Comparison of ENCODE assay signal across 39 mouse cellular contexts in the genomic region with DNA sequence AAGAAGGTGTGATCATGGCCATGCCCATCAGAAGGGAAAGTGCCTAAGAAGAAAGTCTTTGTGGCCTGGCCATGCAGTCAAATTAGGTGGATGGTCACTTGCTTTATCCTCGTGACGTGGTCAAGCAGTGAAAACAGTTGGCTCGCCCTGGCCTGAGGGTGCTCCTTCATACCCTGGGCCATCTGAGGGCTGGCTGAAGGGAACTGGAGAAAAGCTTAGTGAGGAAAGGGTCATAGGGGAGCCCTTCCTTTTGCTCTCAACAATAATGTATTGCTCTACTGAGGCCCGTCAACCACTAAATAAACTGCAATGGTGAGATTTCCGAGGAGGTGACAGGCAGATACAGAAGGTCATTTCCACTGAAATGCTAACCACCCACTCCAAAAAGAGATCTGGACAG. TPM values are rescaled to one million over a fixed set of nuclear protein-coding genes. Genes with fewer than 3 reads are reported as not detected.
"Had no signal": no experiment of that assay in that cellular context is flagged by ENCODE, and none has a peak within 500 bp of the region (broad histone marks: within the 10 kb centered on the region; RNA-seq: fewer than 3 reads in every experiment).

No protein-coding gene starts in this region.

- DNase-seq: forebrain, postnatal 0 days; gastrocnemius, postnatal 14 days; gastrocnemius, postnatal 36 days; heart, adult 11 months; heart, adult 2 months; heart, postnatal 14 days; heart, postnatal 36 days; kidney, adult 11 months; kidney, adult 9 months; kidney, postnatal 14 days; kidney, postnatal 36 days; layer of hippocampus, adult 9-11 months; layer of hippocampus, postnatal 36 days; left cerebral cortex, postnatal 4 days had no signal

- H3K27me3 ChIP-seq: heart, embryonic 13.5 days; heart, embryonic 15.5 days; hindbrain, embryonic 13.5 days; hindbrain, embryonic 15.5 days; limb, embryonic 13.5 days; limb, embryonic 15.5 days had no signal

- ATAC-seq: forebrain, postnatal 0 days; hindbrain, postnatal 0 days; intestine, embryonic 16.5 days had no signal

- H3K27ac ChIP-seq: heart, adult 2 months; heart, embryonic 13.5 days; heart, embryonic 15.5 days; hindbrain, embryonic 13.5 days; hindbrain, embryonic 15.5 days; hindbrain, postnatal 0 days; kidney, postnatal 0 days; limb, embryonic 13.5 days; limb, embryonic 15.5 days had no signal

- H3K9ac ChIP-seq: forebrain, postnatal 0 days; heart, embryonic 13.5 days; heart, embryonic 15.5 days; hindbrain, embryonic 13.5 days; hindbrain, embryonic 15.5 days; limb, embryonic 13.5 days; limb, embryonic 15.5 days had no signal

- H3K4me1 ChIP-seq: heart, embryonic 15.5 days; hindbrain, embryonic 13.5 days; hindbrain, embryonic 15.5 days; limb, embryonic 13.5 days; limb, embryonic 15.5 days had no signal

- H3K9me3 ChIP-seq: heart, embryonic 13.5 days; heart, embryonic 15.5 days; hindbrain, embryonic 13.5 days; hindbrain, embryonic 15.5 days; limb, embryonic 13.5 days; limb, embryonic 15.5 days had no signal

- H3K36me3 ChIP-seq: heart, embryonic 13.5 days; heart, embryonic 15.5 days; hindbrain, embryonic 13.5 days; hindbrain, embryonic 15.5 days; limb, embryonic 13.5 days; limb, embryonic 15.5 days had no signal

- H3K4me3 ChIP-seq: heart, adult 2 months; heart, embryonic 13.5 days; heart, embryonic 15.5 days; hindbrain, embryonic 13.5 days; hindbrain, embryonic 15.5 days; limb, embryonic 13.5 days; limb, embryonic 15.5 days had no signal

- H3K4me2 ChIP-seq: heart, embryonic 11.5 days; heart, embryonic 13.5 days; heart, embryonic 15.5 days; hindbrain, embryonic 13.5 days; hindbrain, embryonic 15.5 days; limb, embryonic 13.5 days; limb, embryonic 15.5 days had no signal

RNA-seq across cellular contexts. Expression of a gene that starts 15.3 kb away (rescaled TPM):
- total RNA-seq: forebrain, postnatal 0 days; gastrocnemius, adult 18-20 months; gastrocnemius, adult 8-10 months; gastrocnemius, postnatal 14 days; gastrocnemius, postnatal 36 days; heart, adult 2 months; heart, postnatal 14 days; heart, postnatal 36 days; hematopoietic stem cell, adult 5-6 weeks; hindbrain, postnatal 0 days; layer of hippocampus, adult 18-20 months; layer of hippocampus, adult 8-10 months; layer of hippocampus, postnatal 14 days; layer of hippocampus, postnatal 36 days; left cerebral cortex, adult 18-20 months; left cerebral cortex, adult 8-10 months; left cerebral cortex, postnatal 10 days; left cerebral cortex, postnatal 25 days; left cerebral cortex, postnatal 4 days had no signal
- polyA plus RNA-seq: forebrain, postnatal 0 days; gonadal fat pad, adult 2 months; heart, adult 2 months; heart, embryonic 11.5 days; heart, embryonic 13.5 days; heart, embryonic 15.5 days; heart, postnatal 0 days; hindbrain, embryonic 11.5 days; hindbrain, embryonic 13.5 days; hindbrain, embryonic 15.5 days; limb, embryonic 11.5 days; limb, embryonic 13.5 days; limb, embryonic 15.5 days; liver, adult 2 months had no signal
